Mouse (Mus musculus) hindbrain, embryonic 14.5 days (tissue): Measurements from ENCODE around the gene Max. TPM values are rescaled to one million over a fixed set of nuclear protein-coding genes. Genes with fewer than 3 reads are reported as not detected.

ENCODE experiments used
- ATAC-seq: fragments of 200-750 bp; cut with Nextera tagmentation; 2 replicates; pipeline ENCODE4 v1.8.0; 2017; ENCODE audit warnings: moderate number of reproducible peaks, mild to moderate bottlenecking, moderate TSS enrichment, moderate library complexity; ENCODE audit not compliant: low FRiP score
- DNase-seq: peaks from one replicate; pipeline ENCODE4 v3.0.0-alpha.2; 2015; ENCODE audit warnings: low spot score
- H3K27ac ChIP-seq: fragments of 300-500 bp; sonication (generic); 2 replicates; pipeline ENCODE4 v1.5.1; 2014; ENCODE audit warnings: mild to moderate bottlenecking, moderate library complexity
- H3K27me3 ChIP-seq: fragments of 300-500 bp; sonication (generic); 2 replicates; pipeline ENCODE4 v1.6.1; 2014; ENCODE audit warnings: mild to moderate bottlenecking, low read length, mixed read lengths; ENCODE audit not compliant: control insufficient read depth, insufficient read depth
- H3K36me3 ChIP-seq: fragments of 300-500 bp; sonication (generic); replicated peaks from 2 replicates; pipeline ENCODE4 v1.6.1; 2014; ENCODE audit not compliant: control insufficient read depth, insufficient read depth
- H3K4me1 ChIP-seq: fragments of 300-500 bp; sonication (generic); replicated peaks from 2 replicates; pipeline ENCODE4 v1.6.1; 2014; ENCODE audit warnings: antibody characterized with exemption, low read length, mixed read lengths; ENCODE audit not compliant: control insufficient read depth, insufficient read depth
- H3K4me2 ChIP-seq: fragments of 300-500 bp; sonication (generic); replicated peaks from 2 replicates; pipeline ENCODE4 v1.6.1; 2014; ENCODE audit warnings: mild to moderate bottlenecking, moderate library complexity
- H3K4me3 ChIP-seq: fragments of 300-500 bp; sonication (generic); replicated peaks from 2 replicates; pipeline ENCODE4 v1.5.1; 2014; ENCODE audit warnings: mild to moderate bottlenecking, low read length
- H3K9ac ChIP-seq: fragments of 300-500 bp; sonication (generic); 2 replicates; pipeline ENCODE4 v1.6.1; 2014
- H3K9me3 ChIP-seq: fragments of 300-500 bp; sonication (generic); 2 replicates; pipeline ENCODE4 v1.6.1; 2016; ENCODE audit warnings: low read length; ENCODE audit not compliant: control insufficient read depth
- WGBS: fragments of 180-500 bp; shearing (Covaris S2); extraction: QIAGEN DNeasy Blood & Tissue Kit; methylation state at CpG from one replicate; pipeline ENCODE4 v1.1.7; 2014; 5-methylcytosine and 5-hydroxymethylcytosine counted together
- polyA plus RNA-seq: library from polyadenylated mRNA; unstranded; fragments of >200 nt; fragmentation: Nextera tagmentation; extraction: Ambion mirVana; gene quantifications from 2 replicates; pipeline ENCODE4 v1.2.1, GENCODE M21; 2014

The Max gene
- polyA plus RNA-seq, 1 experiment from 2014 or later, result 47.6 TPM

DNA sequence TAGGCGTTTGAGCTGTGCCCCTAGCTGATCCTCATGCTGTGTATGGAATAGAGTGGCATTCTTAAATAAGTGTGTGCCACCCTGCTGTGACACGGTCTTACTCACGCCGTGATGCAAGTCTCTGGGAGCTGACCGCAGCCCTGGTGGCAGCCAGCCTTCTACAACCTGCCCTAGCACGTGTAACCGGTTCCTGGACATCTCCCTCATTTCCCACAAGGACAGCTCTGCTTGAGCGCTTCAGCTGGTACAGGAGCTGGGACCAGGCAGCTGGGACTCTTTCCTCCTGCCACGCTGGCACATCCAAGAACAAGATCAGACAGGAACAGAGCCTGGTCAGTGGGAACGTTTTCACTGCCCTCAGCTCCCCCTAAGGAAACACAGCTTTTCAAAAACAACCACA, 34.5 kb downstream of the Max start:
- Histone ChIP-seq H3K36me3 (no peaks in the 10 kb centered on the region), H3K4me1 (0 out of 2 replicates have a peak, but pooled peaks cover 3% of the 10 kb centered on the region), H3K9me3 (no peaks in the 10 kb centered on the region), H3K9ac (no peak overlapping the region), H3K27ac (no peak overlapping the region), H3K4me2 (no peak overlapping the region), H3K4me3 (no peak overlapping the region), H3K27me3 (no peaks in the 10 kb centered on the region)
- no peak for ATAC-seq
- no peak for DNase-seq
- 51% methylated on average over 10 of the region's 10 CpGs for WGBS

DNA sequence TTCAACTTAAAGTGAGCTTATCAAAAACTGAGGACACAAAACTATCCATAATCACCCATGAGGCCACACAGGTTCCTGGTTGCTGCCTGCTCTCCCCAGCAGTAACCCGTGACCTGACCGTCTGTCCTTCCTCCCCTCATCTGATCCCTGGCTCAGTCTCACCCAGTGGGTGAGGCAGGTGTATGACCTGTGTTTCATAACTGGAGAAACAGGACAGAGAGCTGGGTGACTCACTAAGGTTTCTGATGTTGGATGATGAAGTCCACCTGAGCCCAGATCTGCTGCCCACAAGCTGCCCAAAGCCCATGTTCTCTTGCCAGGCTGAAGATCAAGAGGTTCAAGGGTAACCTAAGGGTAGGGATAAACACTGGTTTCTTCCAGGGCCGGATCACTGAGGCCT, 35.0 kb downstream of the Max start:
- no peak overlapping the region for H3K9ac ChIP-seq
- DNase-seq (no peak), ATAC-seq (no peak)
- 0 out of 2 replicates have a peak, but pooled peaks cover 1% of the 10 kb centered on the region for H3K4me1 ChIP-seq
- H3K27ac ChIP-seq, result no peak overlapping the region
- H3K4me3 ChIP-seq, result no peak overlapping the region
- H3K27me3 ChIP-seq, result no peaks in the 10 kb centered on the region
- no peak overlapping the region for H3K4me2 ChIP-seq
- no peaks in the 10 kb centered on the region for H3K36me3 ChIP-seq
- no peaks in the 10 kb centered on the region for H3K9me3 ChIP-seq
- WGBS, result 86% methylated on average over 3 of the region's 3 CpGs

DNA sequence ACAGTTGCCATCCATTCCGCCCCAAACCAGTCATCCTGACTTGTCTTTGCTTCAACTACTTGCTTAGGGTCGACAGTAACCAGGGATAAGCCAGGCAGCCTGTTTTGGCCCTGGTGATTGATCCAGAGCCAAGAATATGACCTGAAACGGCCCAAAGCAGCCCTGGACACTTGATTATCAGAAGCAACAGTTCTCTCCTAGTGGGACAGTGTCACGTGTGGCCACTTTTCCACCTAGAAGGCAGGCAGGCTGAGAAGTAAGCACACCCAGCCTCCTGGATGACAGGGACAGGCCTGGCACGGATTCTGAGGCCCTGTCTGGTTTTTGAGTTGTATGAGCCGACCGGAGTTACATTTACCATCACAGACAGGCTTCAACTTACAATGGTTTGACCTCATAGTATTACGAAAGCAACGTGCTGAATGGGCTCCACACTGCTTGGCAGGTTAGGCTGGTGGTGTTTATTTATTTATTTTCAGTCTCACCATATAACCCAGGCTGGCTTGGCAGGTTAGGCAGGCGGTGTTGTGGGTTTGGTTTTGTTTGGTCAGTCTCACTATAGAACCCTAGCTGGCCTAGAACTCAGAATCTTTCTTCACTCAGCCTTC, 35.6 kb downstream of the Max start:
- no peak overlapping the region for H3K27ac ChIP-seq
- no peaks in the 10 kb centered on the region for H3K4me1 ChIP-seq
- no peak overlapping the region for H3K9ac ChIP-seq
- WGBS, result 89% methylated on average over 10 of the region's 10 CpGs
- H3K36me3 ChIP-seq, result no peaks in the 10 kb centered on the region
- no peak for ATAC-seq
- no peak overlapping the region for H3K4me2 ChIP-seq
- no peak for DNase-seq
- H3K9me3 ChIP-seq, result no peaks in the 10 kb centered on the region
- H3K27me3 ChIP-seq, result no peaks in the 10 kb centered on the region
- H3K4me3 ChIP-seq, result no peak overlapping the region

GRCm38 (mm10) chr12:76924904-76925604, 36.9 kb downstream of the Max start:
- ATAC-seq (no peak), DNase-seq (no peak)
- Histone ChIP-seq H3K9ac (no peak overlapping the region), H3K4me2 (no peak overlapping the region), H3K4me1 (no peaks in the 10 kb centered on the region), H3K27me3 (no peaks in the 10 kb centered on the region), H3K27ac (no peak overlapping the region), H3K4me3 (no peak overlapping the region), H3K36me3 (no peaks in the 10 kb centered on the region; the same call in 1 of the 2 replicates), H3K9me3 (no peaks in the 10 kb centered on the region)
- 93% methylated on average over 10 of the region's 10 CpGs for WGBS

GRCm38 (mm10) chr12:76923118-76923517, 38.9 kb downstream of the Max start:
- WGBS, result 95% methylated on average over 8 of the region's 8 CpGs
- no peak overlapping the region for H3K4me2 ChIP-seq
- H3K9ac ChIP-seq, result no peak overlapping the region
- ATAC-seq, result no peak
- no peak for DNase-seq
- no peaks in the 10 kb centered on the region for H3K4me1 ChIP-seq
- no peaks in the 10 kb centered on the region; the same call in 1 of the 2 replicates for H3K36me3 ChIP-seq
- H3K27ac ChIP-seq, result no peak overlapping the region
- no peak overlapping the region for H3K4me3 ChIP-seq
- no peaks in the 10 kb centered on the region for H3K27me3 ChIP-seq
- no peaks in the 10 kb centered on the region for H3K9me3 ChIP-seq

GRCm38 (mm10) chr12:76920990-76921389, 41.0 kb downstream of the Max start:
- no peak for ATAC-seq
- no peak overlapping the region for H3K27ac ChIP-seq
- no peak overlapping the region for H3K4me3 ChIP-seq
- no peak overlapping the region for H3K4me2 ChIP-seq
- 86% methylated on average over 8 of the region's 8 CpGs for WGBS
- no peaks in the 10 kb centered on the region for H3K27me3 ChIP-seq
- DNase-seq, result no peak
- no peaks in the 10 kb centered on the region for H3K4me1 ChIP-seq
- peaks cover 4% of the 10 kb centered on the region; the same call in 1 of the 2 replicates for H3K36me3 ChIP-seq
- H3K9ac ChIP-seq, result no peak overlapping the region
- H3K9me3 ChIP-seq, result no peaks in the 10 kb centered on the region

DNA sequence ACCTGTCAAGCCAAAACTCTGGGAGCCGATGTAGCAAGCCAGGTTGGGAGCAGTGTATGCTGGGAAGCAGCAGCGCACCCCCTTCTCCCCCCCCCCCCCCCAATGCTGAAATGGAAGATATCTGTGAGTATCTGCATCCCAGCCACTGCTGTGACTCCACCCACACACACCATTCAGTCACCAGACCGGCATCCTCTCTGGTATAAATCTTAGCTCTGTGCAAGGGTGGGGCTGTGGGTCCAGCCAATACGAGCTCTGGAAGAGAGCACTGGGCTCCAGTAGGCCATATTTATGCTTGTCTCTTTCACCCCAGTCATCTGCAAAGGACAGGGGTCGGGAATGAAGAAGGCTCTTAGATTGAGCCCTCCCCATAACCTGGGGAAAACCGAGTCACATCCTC, 41.6 kb downstream of the Max start:
- H3K36me3 ChIP-seq, result peaks cover 4% of the 10 kb centered on the region; the same call in 1 of the 2 replicates
- H3K27ac ChIP-seq, result no peak overlapping the region
- H3K27me3 ChIP-seq, result no peaks in the 10 kb centered on the region
- no peak for DNase-seq
- no peaks in the 10 kb centered on the region for H3K9me3 ChIP-seq
- ATAC-seq, result no peak
- H3K4me2 ChIP-seq, result no peak overlapping the region
- 83% methylated on average over 6 of the region's 6 CpGs for WGBS
- H3K9ac ChIP-seq, result no peak overlapping the region
- no peaks in the 10 kb centered on the region for H3K4me1 ChIP-seq
- no peak overlapping the region for H3K4me3 ChIP-seq

GRCm38 (mm10) chr12:76918855-76919254, 43.1 kb downstream of the Max start:
- Histone ChIP-seq H3K4me3 (no peak overlapping the region), H3K36me3 (peaks cover 4% of the 10 kb centered on the region; the same call in 1 of the 2 replicates), H3K27me3 (no peaks in the 10 kb centered on the region), H3K9me3 (no peaks in the 10 kb centered on the region), H3K4me1 (no peaks in the 10 kb centered on the region), H3K27ac (no peak overlapping the region), H3K4me2 (no peak overlapping the region), H3K9ac (no peak overlapping the region)
- 72% methylated on average over 3 of the region's 3 CpGs for WGBS
- DNase-seq, result no peak
- ATAC-seq, result no peak

DNA sequence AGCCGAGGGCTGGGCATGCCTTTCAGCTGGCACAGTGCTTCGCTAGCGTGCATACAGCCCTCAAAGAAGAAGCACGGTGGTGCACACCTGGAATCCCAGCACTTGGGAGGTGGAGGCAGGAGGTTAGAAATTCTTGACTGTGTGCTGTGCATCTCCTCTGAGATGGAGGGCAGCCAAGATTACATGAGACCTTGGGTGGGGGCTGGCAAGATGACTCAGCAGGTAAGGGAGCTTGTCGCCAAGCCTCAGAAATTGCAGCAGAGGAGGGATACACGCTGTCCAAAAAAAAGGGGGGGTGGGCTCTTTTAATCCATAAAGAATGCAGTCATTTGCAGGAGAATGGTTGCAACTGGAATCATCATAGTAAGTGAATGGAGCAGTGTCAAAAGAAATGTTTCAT, 43.9 kb downstream of the Max start:
- Histone ChIP-seq H3K36me3 (peaks cover 4% of the 10 kb centered on the region; the same call in 1 of the 2 replicates), H3K4me2 (no peak overlapping the region), H3K9ac (no peak overlapping the region), H3K27me3 (no peaks in the 10 kb centered on the region), H3K4me1 (no peaks in the 10 kb centered on the region), H3K27ac (no peak overlapping the region), H3K4me3 (no peak overlapping the region), H3K9me3 (no peaks in the 10 kb centered on the region)
- 74% methylated on average over 6 of the region's 6 CpGs for WGBS
- no peak for DNase-seq
- ATAC-seq, result no peak
